Mouse (Mus musculus) right cerebral cortex, postnatal 36 days (tissue): ENCODE measurements around the gene Terb2.
A peak's percentile ranks its signal among the peaks of the same experiment; 100 is the strongest.

Experiments used
- DNase-seq, 2 experiments: peaks; one replicate each; pipeline ENCODE4 v3.0.0; 2022; ENCODE audit warnings: low spot score in 2 of 2, mixed read lengths in 1 of 2

Gene Terb2

DNA sequence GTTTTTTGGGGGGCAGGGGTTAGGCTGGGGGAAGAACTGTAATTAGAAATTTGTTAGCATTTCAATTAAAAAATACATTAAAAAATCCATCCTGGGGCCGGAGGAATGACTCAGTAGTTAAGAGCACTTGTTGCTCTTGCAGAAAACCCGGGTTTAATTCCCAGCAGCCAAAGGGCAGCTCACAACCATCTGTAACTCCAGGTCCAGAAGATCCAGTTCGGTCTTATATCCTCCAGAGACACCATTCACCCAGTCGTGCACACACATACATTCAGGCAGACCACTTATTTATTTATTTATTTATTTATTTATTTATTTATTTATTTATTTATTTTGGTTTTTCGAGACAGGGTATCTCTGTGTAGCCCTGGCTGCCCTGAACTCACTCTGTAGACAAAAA lies 47.3 kb downstream of the Terb2 start:
- DNase-seq, result no peak

DNA sequence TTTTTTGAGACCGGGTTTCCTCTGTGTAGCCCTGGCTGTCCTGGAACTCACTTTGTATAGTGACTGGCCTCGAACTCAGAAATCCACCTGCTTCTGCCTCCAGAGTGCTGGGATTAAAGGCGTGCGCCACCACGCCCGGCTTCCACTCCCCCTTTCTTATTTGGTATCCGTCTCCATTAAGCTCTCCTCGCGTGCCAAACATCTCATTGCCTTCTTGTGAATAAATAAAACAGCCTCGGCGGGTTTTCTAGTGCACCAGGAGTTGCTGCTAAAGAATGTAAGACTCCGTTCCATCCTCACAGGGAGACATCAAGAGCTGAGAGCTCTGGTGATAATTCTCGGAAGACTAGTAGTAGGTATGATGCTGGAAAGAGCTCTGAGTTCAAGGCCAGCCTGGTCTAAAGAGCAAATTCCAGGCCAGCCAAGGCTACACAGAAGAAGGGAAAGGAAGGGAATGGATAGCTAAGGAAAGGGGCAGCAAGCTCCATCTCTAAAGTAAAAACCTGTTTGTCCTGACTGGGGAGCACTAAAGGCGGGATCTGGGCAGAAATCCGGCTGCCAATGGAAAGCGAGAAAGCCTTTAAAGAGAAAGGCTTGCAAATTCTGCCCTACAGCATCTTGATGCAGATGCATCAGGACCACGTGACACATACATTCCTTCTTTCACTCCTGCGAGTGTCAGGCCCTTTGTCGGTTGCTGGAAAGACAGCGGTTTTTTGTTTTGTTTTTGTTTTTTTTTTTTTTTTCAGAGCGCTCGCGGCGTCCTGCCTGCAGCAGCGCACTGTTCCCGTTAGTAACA lies 47.9 kb downstream of the Terb2 start:
- DNase-seq, result peak; percentile 19 to 22

DNA sequence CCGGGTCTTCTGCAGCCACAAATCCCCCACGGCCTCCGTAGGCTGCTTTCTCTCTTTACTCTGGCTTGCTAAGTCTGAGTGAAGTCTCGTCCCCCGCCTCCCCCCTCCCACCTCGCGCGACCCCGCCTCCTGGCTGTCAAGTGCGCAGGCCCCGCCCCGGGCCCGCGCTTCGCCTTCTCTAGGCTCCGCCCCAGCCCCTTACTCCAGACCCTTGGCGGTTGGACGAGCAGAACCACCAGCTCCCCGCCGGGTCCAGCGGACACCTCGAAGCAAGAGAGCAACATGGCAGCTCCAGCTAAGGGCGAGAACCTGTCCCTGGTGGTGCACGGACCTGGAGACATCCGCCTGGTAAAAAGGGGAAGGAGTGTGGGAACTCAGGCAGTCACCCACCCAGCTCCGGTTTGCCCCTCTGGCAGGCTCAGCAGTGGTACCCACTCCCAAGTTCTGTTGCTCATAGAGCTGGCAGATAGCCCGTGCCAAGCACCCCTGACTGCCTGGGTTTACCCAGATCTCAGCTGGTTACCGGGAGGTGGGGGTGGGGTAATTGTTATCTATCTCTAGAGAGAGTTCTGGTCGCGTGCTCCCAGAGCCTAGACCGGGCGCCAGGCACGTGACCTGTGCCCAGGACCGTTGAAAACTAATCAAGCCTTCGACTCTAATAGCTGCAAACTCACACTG lies 48.7 kb downstream of the Terb2 start, which contains the start of gene Sord:
Sord (plus strand) TSS at position 139 of the 678 bp plus-strand sequence.
- DNase-seq, result peak; percentile 45 to 61

DNA sequence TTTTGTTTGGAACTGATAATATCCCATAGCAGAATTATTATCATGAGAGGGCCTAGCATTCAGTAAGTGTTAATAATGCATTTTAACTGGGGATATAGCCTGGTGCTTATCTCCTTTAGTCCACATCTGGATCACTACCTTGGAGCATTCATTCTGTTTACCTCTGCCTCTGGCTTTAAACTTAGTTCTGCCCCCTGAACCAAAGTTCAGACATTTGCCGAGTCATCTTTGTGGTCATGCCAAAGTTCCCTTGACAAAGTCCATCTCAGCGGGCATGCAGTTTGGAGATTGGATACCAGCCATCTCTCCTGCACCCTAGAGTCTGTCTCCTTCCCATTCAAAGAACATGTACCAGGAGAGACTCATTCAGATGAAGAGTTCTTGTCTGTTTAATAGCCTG lies 49.4 kb downstream of the Terb2 start:
- no peak for DNase-seq

DNA sequence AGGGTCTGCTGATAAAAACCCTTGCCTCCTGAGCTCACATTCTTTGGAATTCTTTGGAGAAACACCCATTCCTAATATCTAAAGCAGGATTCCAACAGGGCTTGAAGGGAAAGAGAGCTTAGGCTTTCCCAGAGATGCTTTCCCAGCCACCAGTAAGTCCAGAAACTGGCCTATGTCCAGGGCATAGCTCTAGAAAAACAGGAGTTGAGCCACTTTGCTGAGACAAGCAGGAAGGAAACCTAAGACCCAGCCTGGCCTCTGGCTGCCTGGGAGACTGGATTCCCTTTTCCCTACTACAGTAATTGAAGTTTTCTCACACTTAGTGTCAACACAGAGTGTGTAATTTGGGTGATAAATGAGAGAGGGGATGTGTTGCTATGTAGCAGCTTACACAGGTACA lies 50.2 kb downstream of the Terb2 start:
- DNase-seq, result no peak

DNA sequence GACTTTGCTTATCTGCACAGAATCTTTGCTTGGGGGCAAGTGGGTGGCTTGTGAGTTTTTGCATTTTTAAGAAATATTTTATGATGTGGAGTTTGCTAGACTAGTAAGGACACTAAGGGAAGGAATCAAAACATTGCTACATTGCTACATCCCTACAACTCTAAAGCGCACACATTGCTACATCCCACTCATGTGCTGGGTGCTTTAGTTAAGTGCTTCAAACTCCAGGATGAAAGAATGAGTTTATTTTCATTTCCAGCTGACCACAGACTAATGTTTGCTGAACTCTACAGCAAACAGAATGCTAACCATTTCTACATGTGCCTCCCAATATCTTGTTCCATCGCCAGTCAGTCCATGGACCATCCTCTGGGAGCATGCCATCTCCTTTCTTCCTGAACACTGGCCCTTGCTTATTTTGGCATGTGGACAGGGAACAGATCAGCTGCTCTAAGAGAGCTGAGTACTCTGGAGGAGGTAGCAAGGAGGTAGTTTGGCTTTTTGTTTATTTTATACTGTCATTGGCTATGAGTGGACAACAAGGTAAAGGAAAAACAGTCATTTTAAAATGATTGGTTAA lies 51.9 kb downstream of the Terb2 start:
- no peak for DNase-seq

DNA sequence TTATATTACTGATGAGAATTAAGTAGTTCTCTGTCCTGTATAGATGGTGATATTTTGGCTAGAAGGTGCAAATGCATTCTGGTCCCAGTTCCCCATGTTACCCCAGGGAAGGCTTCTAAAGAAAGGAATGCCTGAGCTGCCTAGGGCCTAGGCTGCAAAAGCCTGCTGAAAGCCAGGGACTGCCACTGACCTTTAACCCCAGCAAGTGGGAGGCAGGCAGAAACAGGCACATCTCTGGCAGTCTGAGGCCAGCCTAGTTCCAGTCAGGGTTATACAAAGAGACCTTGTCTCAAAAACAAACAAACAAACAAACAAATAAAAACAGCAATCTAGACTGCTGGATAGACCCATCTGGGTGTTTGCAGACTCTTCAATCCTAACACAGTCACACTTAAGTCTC lies 54.7 kb downstream of the Terb2 start:
- no peak for DNase-seq

DNA sequence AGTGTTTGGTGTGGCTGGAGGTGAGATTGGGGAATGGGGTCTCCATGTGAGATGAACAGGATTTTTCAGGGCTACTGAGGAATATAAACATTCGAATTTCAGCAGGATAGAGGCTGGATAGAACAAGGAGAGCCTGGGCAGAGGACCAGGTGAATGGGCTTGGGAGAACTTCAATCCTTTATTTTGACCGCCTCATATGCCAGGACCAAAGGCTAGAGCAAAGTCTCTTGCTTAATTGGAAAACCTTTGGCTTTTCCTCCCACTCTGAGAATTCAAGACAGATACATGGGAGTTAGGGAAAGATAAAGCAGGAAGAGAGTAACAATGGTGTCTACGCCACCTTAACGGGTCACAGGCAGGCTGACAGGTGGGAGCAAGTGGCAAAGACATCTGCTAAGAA lies 55.2 kb downstream of the Terb2 start:
- no peak for DNase-seq

DNA sequence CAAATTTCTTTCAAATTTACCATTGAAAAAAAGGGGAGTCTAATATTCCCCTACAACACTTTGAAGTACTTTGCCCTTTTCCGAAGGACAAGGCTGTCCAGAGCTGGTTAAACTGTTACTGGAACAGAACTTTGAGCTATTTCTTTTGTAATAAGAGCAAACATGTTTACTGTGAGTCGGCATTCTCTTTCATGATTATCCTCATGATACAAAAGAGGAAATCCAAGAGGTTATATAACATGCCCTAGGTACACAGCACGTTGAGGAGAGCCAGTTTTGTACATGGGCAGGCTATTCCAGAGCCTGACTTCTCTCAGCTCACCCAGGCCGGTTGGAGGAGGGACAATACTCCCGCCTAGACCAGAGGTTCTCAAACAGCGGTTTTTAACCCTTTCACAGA lies 55.9 kb downstream of the Terb2 start:
- no peak for DNase-seq

DNA sequence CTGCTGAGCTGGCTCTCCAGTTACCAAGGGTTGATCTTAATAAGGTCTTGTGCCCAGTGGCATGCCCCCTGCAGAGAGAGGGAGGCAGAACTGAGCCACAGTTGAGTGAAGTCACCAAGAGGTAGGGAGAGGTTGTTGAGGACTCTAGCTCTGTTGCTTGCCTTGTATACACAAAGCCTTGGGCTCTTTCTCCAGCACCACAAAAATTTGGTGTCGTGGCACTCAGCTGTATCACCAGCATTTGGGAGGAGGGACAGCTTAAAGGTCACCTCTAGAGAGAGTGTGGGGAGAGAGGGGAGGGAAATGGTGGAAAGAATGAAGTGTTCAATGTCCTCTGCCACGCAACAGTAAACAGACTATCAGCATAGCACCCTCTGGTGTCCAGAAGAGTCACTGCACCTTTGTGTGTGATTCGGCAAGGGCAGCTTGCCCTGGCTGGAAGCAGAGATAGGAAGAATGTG lies 57.6 kb downstream of the Terb2 start:
- peak; percentile 33 to 53 for DNase-seq

DNA sequence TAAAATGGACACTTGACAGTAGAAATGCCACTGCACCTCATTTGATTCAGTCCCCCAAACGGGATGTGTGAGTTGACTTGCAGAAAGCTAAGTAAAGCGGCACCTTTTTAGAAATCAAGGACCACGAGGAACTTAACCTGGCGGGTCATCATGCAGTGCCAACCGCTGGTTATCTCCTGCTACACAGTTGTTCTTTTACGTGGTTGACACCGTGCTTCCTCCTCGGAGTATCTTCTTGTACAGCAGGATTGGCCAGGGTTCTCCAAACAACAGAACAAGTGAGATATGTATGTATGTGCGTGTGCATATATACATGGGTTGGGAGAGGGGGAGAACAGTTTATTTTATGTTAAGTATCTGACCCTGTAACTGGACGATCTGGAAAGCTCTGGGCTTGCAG lies 61.7 kb downstream of the Terb2 start:
- no peak for DNase-seq

DNA sequence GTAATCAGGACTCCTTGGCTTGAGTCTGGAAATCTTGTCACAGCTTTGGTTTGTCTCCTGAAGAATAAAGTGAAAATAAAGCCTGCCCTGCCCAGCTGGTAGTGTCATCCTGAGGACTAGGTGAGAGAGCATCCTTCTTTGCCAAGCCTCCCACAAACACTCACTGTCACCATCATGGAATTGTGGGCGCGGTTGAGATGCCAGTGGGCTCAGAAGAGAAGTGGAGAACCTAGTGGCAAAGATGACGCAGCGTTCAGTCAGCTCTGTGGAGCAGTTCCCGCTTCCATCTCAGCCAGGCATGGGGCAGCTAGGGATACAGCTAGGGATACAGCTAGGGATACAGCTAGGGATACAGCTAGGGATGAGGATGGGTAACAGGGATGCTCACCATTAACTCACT lies 69.9 kb downstream of the Terb2 start:
- peak; percentile 17 to 20 for DNase-seq
